Mouse (Mus musculus): ENCODE measurements around the gene Gja5.

DNA sequence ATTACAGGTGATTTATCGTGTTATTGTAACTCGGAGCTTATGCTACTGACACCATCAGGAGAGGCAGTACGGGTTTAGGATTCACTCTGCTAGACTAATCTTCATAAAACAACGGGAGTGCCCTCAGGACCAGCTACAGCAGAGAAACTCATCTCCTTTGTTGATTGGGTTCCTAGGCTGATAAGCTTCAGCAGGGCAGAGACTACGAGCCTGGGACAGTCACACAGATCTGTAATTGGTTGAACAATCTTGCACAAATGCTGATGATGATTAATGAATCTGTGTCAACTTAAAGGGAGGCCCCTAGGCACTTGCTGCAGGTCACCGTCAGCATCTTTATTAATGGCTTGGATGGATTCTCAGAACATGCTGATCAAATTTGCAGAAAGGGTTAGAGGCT, 74.0 kb downstream of the Gja5 start:
- TF ChIP-seq CTCF (IDR thresholded peaks at IDR 0.05) (no peak), POLR2A (IDR thresholded peaks at IDR 0.05; ENCODE audit: insufficient read depth, low read depth, low read length) (no peak)

Measured in heart, adult 2 months (tissue).